Mouse (Mus musculus) T-helper 17 cell (primary cell): ENCODE measurements around the gene Atcay.

ENCODE experiments used
- in situ Hi-C, 2 experiments: fragments of 300-600 bp; cut with MboI, MseI; formaldehyde crosslinking; loops; 1 replicate in 1 of 2; 2 replicates in 1 of 2; pipeline ENCODE4 v1.15.1; 2025; ENCODE audit warnings: high pct_unique_total_duplicates in 2 of 2

Atcay gene

GRCm38 (mm10) chr10:81201807-81202758 lies 28.6 kb downstream of the Atcay start, which contains the start of gene Nmrk2:
Gene Nmrk2, minus strand, starts transcription at chr10:81202051.
- in situ Hi-C loops, result no loop called here

- in situ Hi-C loops, result no loop called here
Observed at GRCm38 (mm10) chr10:81200605-81201287, 29.9 kb downstream of the Atcay start.

- in situ Hi-C loops, result no loop called here
Observed at GRCm38 (mm10) chr10:81200141-81200540, 30.5 kb downstream of the Atcay start.

- in situ Hi-C loops, result no loop called here
Observed at GRCm38 (mm10) chr10:81198990-81199389, 31.6 kb downstream of the Atcay start.

GRCm38 (mm10) chr10:81198230-81198629 lies 32.4 kb downstream of the Atcay start:
- in situ Hi-C loops, result no loop called here

GRCm38 (mm10) chr10:81197305-81197704 lies 33.3 kb downstream of the Atcay start:
- in situ Hi-C loops, result no loop called here

GRCm38 (mm10) chr10:81196470-81197065 lies 34.1 kb downstream of the Atcay start:
- in situ Hi-C loops, result no loop called here

- in situ Hi-C loops, result no loop called here
Observed at GRCm38 (mm10) chr10:81195300-81195699, 35.3 kb downstream of the Atcay start.

- in situ Hi-C loops, result no loop called here
Observed at GRCm38 (mm10) chr10:81193991-81194774, 36.5 kb downstream of the Atcay start.

GRCm38 (mm10) chr10:81192968-81193501 lies 37.6 kb downstream of the Atcay start:
- in situ Hi-C loops, result no loop called here

GRCm38 (mm10) chr10:81192270-81192967 lies 38.2 kb downstream of the Atcay start:
- in situ Hi-C loops, result no loop called here

GRCm38 (mm10) chr10:81191342-81191982 lies 39.2 kb downstream of the Atcay start:
- in situ Hi-C loops, result no loop called here

- in situ Hi-C loops, result no loop called here
Observed at GRCm38 (mm10) chr10:81190912-81191321, 39.7 kb downstream of the Atcay start.

- in situ Hi-C loops, result no loop called here
Observed at GRCm38 (mm10) chr10:81190236-81190911, 40.3 kb downstream of the Atcay start.

GRCm38 (mm10) chr10:81189821-81190220 lies 40.8 kb downstream of the Atcay start:
- in situ Hi-C loops, result no loop called here

GRCm38 (mm10) chr10:81187161-81187560 lies 43.5 kb downstream of the Atcay start:
- in situ Hi-C loops, result no loop called here

- in situ Hi-C loops, result no loop called here
Observed at GRCm38 (mm10) chr10:81184765-81185164, 45.9 kb downstream of the Atcay start.

- in situ Hi-C loops, result no loop called here
Observed at GRCm38 (mm10) chr10:81183805-81184204, 46.8 kb downstream of the Atcay start, which contains the start of gene 4930442H23Rik. Gene 4930442H23Rik, minus strand, starts transcription at chr10:81183849.
